Mouse (Mus musculus) midbrain, embryonic 12.5 days (tissue): ENCODE data around the gene Tvp23b. TPM values are rescaled to one million over a fixed set of nuclear protein-coding genes. Genes with fewer than 3 reads are reported as not detected.
A peak's percentile ranks its signal among the peaks of the same experiment; 100 is the strongest.

Source experiments
- ATAC-seq: fragments of 200-750 bp; cut with Nextera tagmentation; 2 replicates; pipeline ENCODE4 v1.8.0; 2017; ENCODE audit warnings: low read depth, moderate TSS enrichment, moderate library complexity; ENCODE audit not compliant: low FRiP score
- H3K27ac ChIP-seq: fragments of 300-500 bp; sonication (generic); replicated peaks from 2 replicates; pipeline ENCODE4 v1.5.1; 2016; ENCODE audit warnings: mild to moderate bottlenecking
- H3K27me3 ChIP-seq: fragments of 300-500 bp; sonication (generic); 2 replicates; pipeline ENCODE4 v1.6.1; 2016; ENCODE audit warnings: mild to moderate bottlenecking
- H3K36me3 ChIP-seq: fragments of 300-500 bp; sonication (generic); 2 replicates; pipeline ENCODE4 v1.6.1; 2016
- H3K4me1 ChIP-seq: fragments of 300-500 bp; sonication (generic); 2 replicates; pipeline ENCODE4 v1.6.1; 2016
- H3K4me2 ChIP-seq: fragments of 300-500 bp; sonication (generic); replicated peaks from 2 replicates; pipeline ENCODE4 v1.6.1; 2016; ENCODE audit warnings: mild to moderate bottlenecking, moderate library complexity
- H3K4me3 ChIP-seq: fragments of 300-500 bp; sonication (generic); 2 replicates; pipeline ENCODE4 v1.5.1; 2016; ENCODE audit warnings: mild to moderate bottlenecking
- H3K9ac ChIP-seq: fragments of 300-500 bp; sonication (generic); replicated peaks from 2 replicates; pipeline ENCODE4 v1.6.1; 2016; ENCODE audit warnings: mild to moderate bottlenecking, moderate library complexity
- H3K9me3 ChIP-seq: fragments of 300-500 bp; sonication (generic); 2 replicates; pipeline ENCODE4 v1.6.1; 2016; ENCODE audit warnings: mild to moderate bottlenecking
- WGBS: fragments of 180-500 bp; shearing (Covaris S2); methylation state at CpG from one replicate; pipeline ENCODE4 v1.1.7; 2016; 5-methylcytosine and 5-hydroxymethylcytosine counted together
- polyA plus RNA-seq: library from polyadenylated mRNA; unstranded; fragments of >200 nt; fragmentation: Nextera tagmentation; extraction: Ambion mirVana; gene quantifications from 2 replicates; pipeline ENCODE4 v1.2.1, GENCODE M21; 2016

The Tvp23b gene
- polyA plus RNA-seq, 1 experiment from 2014 or later = 46.1 TPM

- Histone ChIP-seq H3K4me3 (no peak overlapping the region), H3K4me2 (no peak overlapping the region), H3K4me1 (no peaks in the 10 kb centered on the region), H3K9me3 (no peaks in the 10 kb centered on the region), H3K9ac (no peak overlapping the region), H3K27me3 (peaks cover 4% of the 10 kb centered on the region; the same call in 1 of the 2 replicates), H3K36me3 (no peaks in the 10 kb centered on the region), H3K27ac (no peak overlapping the region)
- ATAC-seq = no peak
- WGBS = 81% methylated on average over 5 of the region's 5 CpGs
Measured at GRCm38 (mm10) chr11:62869201-62869600, 10.1 kb upstream of the Tvp23b start.

- Histone ChIP-seq H3K4me3 (no peak overlapping the region), H3K4me1 (no peaks in the 10 kb centered on the region), H3K4me2 (no peak overlapping the region), H3K9me3 (no peaks in the 10 kb centered on the region), H3K27ac (no peak overlapping the region), H3K9ac (no peak overlapping the region), H3K36me3 (no peaks in the 10 kb centered on the region), H3K27me3 (peaks cover 4% of the 10 kb centered on the region; the same call in 1 of the 2 replicates)
- WGBS = 84% methylated on average over 8 of the region's 8 CpGs
- ATAC-seq = no peak
Measured at GRCm38 (mm10) chr11:62869715-62870371, 9.4 kb upstream of the Tvp23b start.

GRCm38 (mm10) chr11:62873479-62873878, 5.8 kb upstream of the Tvp23b start:
- Histone ChIP-seq H3K36me3 (no peaks in the 10 kb centered on the region), H3K9me3 (no peaks in the 10 kb centered on the region), H3K4me1 (no peaks in the 10 kb centered on the region), H3K4me2 (no peak overlapping the region), H3K27me3 (no peaks in the 10 kb centered on the region), H3K27ac (no peak overlapping the region), H3K9ac (no peak overlapping the region), H3K4me3 (no peak overlapping the region)
- no peak for ATAC-seq
- WGBS = 80% methylated on average over 9 of the region's 9 CpGs

- H3K4me3 ChIP-seq = no peak overlapping the region
- no peak overlapping the region for H3K4me2 ChIP-seq
- H3K9ac ChIP-seq = no peak overlapping the region
- WGBS = 86% methylated on average over 1 of the region's 1 CpGs
- H3K9me3 ChIP-seq = no peaks in the 10 kb centered on the region
- ATAC-seq = no peak
- no peak overlapping the region for H3K27ac ChIP-seq
- H3K4me1 ChIP-seq = peaks cover 4% of the 10 kb centered on the region; the same call in 1 of the 2 replicates
- no peaks in the 10 kb centered on the region for H3K36me3 ChIP-seq
- H3K27me3 ChIP-seq = no peaks in the 10 kb centered on the region
Measured at GRCm38 (mm10) chr11:62875696-62876095, 3.6 kb upstream of the Tvp23b start.

- Histone ChIP-seq H3K4me3 (no peak overlapping the region), H3K9me3 (no peaks in the 10 kb centered on the region), H3K4me2 (no peak overlapping the region), H3K27ac (no peak overlapping the region), H3K36me3 (no peaks in the 10 kb centered on the region), H3K4me1 (peaks cover 4% of the 10 kb centered on the region; the same call in 1 of the 2 replicates), H3K9ac (no peak overlapping the region), H3K27me3 (no peaks in the 10 kb centered on the region)
- 87% methylated on average over 4 of the region's 4 CpGs for WGBS
- ATAC-seq = no peak
Measured at GRCm38 (mm10) chr11:62876445-62876844, 2.8 kb upstream of the Tvp23b start.

- Histone ChIP-seq H3K4me3 (no peak overlapping the region), H3K4me2 (no peak overlapping the region), H3K36me3 (no peaks in the 10 kb centered on the region), H3K27me3 (no peaks in the 10 kb centered on the region), H3K9ac (no peak overlapping the region), H3K4me1 (peaks cover 4% of the 10 kb centered on the region; the same call in 1 of the 2 replicates), H3K9me3 (no peaks in the 10 kb centered on the region), H3K27ac (no peak overlapping the region)
- 87% methylated on average over 1 of the region's 1 CpGs for WGBS
- ATAC-seq = no peak
Measured at GRCm38 (mm10) chr11:62877391-62877790, 1.9 kb upstream of the Tvp23b start.

GRCm38 (mm10) chr11:62878728-62879127, 527 bp upstream of the Tvp23b start:
- Histone ChIP-seq H3K4me3 (peak overlapping the region; percentile 79), H3K9me3 (no peaks in the 10 kb centered on the region), H3K9ac (peak overlapping the region; percentile 76; the same call in 1 of the 2 replicates), H3K4me1 (peaks cover 4% of the 10 kb centered on the region; the same call in 1 of the 2 replicates), H3K4me2 (peak overlapping the region; percentile 73), H3K36me3 (0 out of 2 replicates have a peak, but pooled peaks cover under 1% of the 10 kb centered on the region), H3K27me3 (no peaks in the 10 kb centered on the region), H3K27ac (no peak overlapping the region)
- peak; percentile 44 for ATAC-seq
- 30% methylated on average over 9 of the region's 9 CpGs for WGBS

GRCm38 (mm10) chr11:62883407-62883806, 4.2 kb downstream of the Tvp23b start:
- no peak overlapping the region for H3K9ac ChIP-seq
- H3K4me3 ChIP-seq = no peak overlapping the region
- ATAC-seq = no peak
- H3K4me2 ChIP-seq = no peak overlapping the region
- H3K4me1 ChIP-seq = peaks cover 4% of the 10 kb centered on the region; the same call in 1 of the 2 replicates
- H3K9me3 ChIP-seq = no peaks in the 10 kb centered on the region
- 92% methylated on average over 8 of the region's 8 CpGs for WGBS
- H3K27ac ChIP-seq = no peak overlapping the region
- peaks cover 21% of the 10 kb centered on the region for H3K36me3 ChIP-seq
- no peaks in the 10 kb centered on the region for H3K27me3 ChIP-seq

GRCm38 (mm10) chr11:62885323-62885722, 6.1 kb downstream of the Tvp23b start:
- WGBS = 85% methylated on average over 5 of the region's 5 CpGs
- Histone ChIP-seq H3K4me2 (no peak overlapping the region), H3K9ac (no peak overlapping the region), H3K4me3 (no peak overlapping the region), H3K36me3 (peaks cover 36% of the 10 kb centered on the region), H3K27ac (no peak overlapping the region), H3K4me1 (no peaks in the 10 kb centered on the region; the same call in 1 of the 2 replicates), H3K9me3 (no peaks in the 10 kb centered on the region), H3K27me3 (no peaks in the 10 kb centered on the region)
- ATAC-seq = no peak

GRCm38 (mm10) chr11:62890796-62891195, 11.5 kb downstream of the Tvp23b start:
- no peak overlapping the region for H3K27ac ChIP-seq
- WGBS = 90% methylated on average over 4 of the region's 4 CpGs
- no peak for ATAC-seq

GRCm38 (mm10) chr11:62891763-62892162, 12.5 kb downstream of the Tvp23b start:
- Histone ChIP-seq H3K4me2 (no peak overlapping the region), H3K27me3 (no peaks in the 10 kb centered on the region), H3K36me3 (peaks cover 38% of the 10 kb centered on the region), H3K4me3 (no peak overlapping the region), H3K27ac (no peak overlapping the region), H3K9ac (no peak overlapping the region), H3K4me1 (no peaks in the 10 kb centered on the region), H3K9me3 (no peaks in the 10 kb centered on the region)
- 96% methylated on average over 11 of the region's 11 CpGs for WGBS
- ATAC-seq = no peak

More at GRCm38 (mm10) chr11:62890796-62891195, 11.5 kb downstream of the Tvp23b start:
- Histone ChIP-seq H3K4me2 (no peak overlapping the region), H3K9me3 (no peaks in the 10 kb centered on the region), H3K9ac (no peak overlapping the region), H3K4me1 (no peaks in the 10 kb centered on the region), H3K4me3 (no peak overlapping the region), H3K36me3 (peaks cover 45% of the 10 kb centered on the region), H3K27me3 (no peaks in the 10 kb centered on the region)

GRCm38 (mm10) chr11:62901699-62902323, 22.6 kb downstream of the Tvp23b start:
- no peak overlapping the region for H3K9ac ChIP-seq
- H3K4me1 ChIP-seq = no peaks in the 10 kb centered on the region
- H3K4me3 ChIP-seq = no peak overlapping the region
- H3K4me2 ChIP-seq = no peak overlapping the region
- ATAC-seq = no peak
- H3K27me3 ChIP-seq = no peaks in the 10 kb centered on the region
- H3K27ac ChIP-seq = no peak overlapping the region
- H3K36me3 ChIP-seq = no peaks in the 10 kb centered on the region
- WGBS = 41% methylated on average over 12 of the region's 12 CpGs
- no peaks in the 10 kb centered on the region for H3K9me3 ChIP-seq
